Comparison of ENCODE assay signal across 18 mouse cellular contexts in genomic region chr15:84588371-84588821, GRCm38 (mm10). TPM values are rescaled to one million over a fixed set of nuclear protein-coding genes. Genes with fewer than 3 reads are reported as not detected.
DNase-seq lines count a peak whose midpoint lies in the region; ATAC-seq and TF ChIP-seq lines count a peak whose summit lies in the region.
"Had no signal": no experiment of that assay in that cellular context is flagged by ENCODE, and none has a peak within 500 bp of the region (broad histone marks: within the 10 kb centered on the region; RNA-seq: fewer than 3 reads in every experiment).

No protein-coding gene starts in this region.

- 0 out of 2 replicates have a peak, but pooled peaks cover 7% of the 10 kb centered on the region for H3K4me1 ChIP-seq in lung, embryonic 14.5 days (ENCODE audit: insufficient read depth)

- no peak for TF ChIP-seq CTCF in lung, embryonic 14.5 days (IDR thresholded peaks at IDR 0.05; ENCODE audit: low read depth)

- no peaks in the 10 kb centered on the region for H3K27me3 ChIP-seq in lung, embryonic 14.5 days (ENCODE audit: insufficient read depth, low read length)
- H3K27me3 ChIP-seq: stomach, embryonic 15.5 days had no signal

- peak; percentile 70 for DNase-seq in adrenal gland, adult 2 months
- DNase-seq in adrenal gland, postnatal 4 days (ENCODE audit: low spot score in 2 of 2): no peak
- peak; percentile 51 for DNase-seq in lung, embryonic 14.5 days
- no peak for DNase-seq in lung, postnatal 4 days
- DNase-seq in retina, postnatal 1 day: peak; percentile 9
- DNase-seq in retina, embryonic 14.5 days (ENCODE audit: low spot score): no peak
- no peak for DNase-seq in gastrocnemius, adult 8-10 months (ENCODE audit: low spot score in 2 of 2)
- DNase-seq in thymus, postnatal 25 days: no peak
- DNase-seq: cerebellum, postnatal 25 days; heart, postnatal 4 days; kidney, adult 9 months; kidney, postnatal 4 days; spleen, adult 18-20 months; thymus, postnatal 14 days had no signal

- peak; percentile 72 for ATAC-seq in lung, embryonic 14.5 days (ENCODE audit: insufficient read depth)
- ATAC-seq: activated CD4-positive, CD25-positive, alpha-beta regulatory T cell, adult 4 months; lung, postnatal 0 days had no signal

- H3K4me2 ChIP-seq in lung, embryonic 14.5 days: no peak overlapping the region
- H3K4me2 ChIP-seq: stomach, embryonic 15.5 days had no signal

- H3K4me3 ChIP-seq in lung, embryonic 14.5 days (ENCODE audit: low read depth, low read length): no peak overlapping the region
- H3K4me3 ChIP-seq: erythroblast, embryonic 14.5 days; stomach, embryonic 15.5 days had no signal

- no peak overlapping the region for H3K9ac ChIP-seq in lung, embryonic 14.5 days
- H3K9ac ChIP-seq: stomach, embryonic 15.5 days had no signal

- WGBS in lung, embryonic 14.5 days: 42% methylated on average over 4 of the region's 4 CpGs

- no peaks in the 10 kb centered on the region for H3K9me3 ChIP-seq in lung, embryonic 14.5 days (ENCODE audit: low read depth, low read length)
- H3K9me3 ChIP-seq: stomach, embryonic 15.5 days had no signal

- no peaks in the 10 kb centered on the region for H3K36me3 ChIP-seq in lung, embryonic 14.5 days (ENCODE audit: insufficient read depth)
- H3K36me3 ChIP-seq: stomach, embryonic 15.5 days had no signal

- peak overlapping the region; percentile 5; the same call in 1 of the 2 replicates for H3K27ac ChIP-seq in lung, embryonic 14.5 days (ENCODE audit: low read depth)
- H3K27ac ChIP-seq: stomach, embryonic 15.5 days had no signal

RNA-seq across cellular contexts. Expression of gene Rtl6, which starts 30.8 kb away (rescaled TPM):
- 1 to 10 TPM; 3.9 to 8.9 TPM for total RNA-seq in adrenal gland, adult 2 months (2021)
- polyA plus RNA-seq in adrenal gland, adult 2 months (2012; rRNA removed): 9.1 and 10.1 TPM in 2 replicates
- 10 to 100 TPM; 14.5 to 16.6 TPM for total RNA-seq in adrenal gland, postnatal 4 days (2021)
- polyA plus RNA-seq in lung, embryonic 14.5 days (2014; fragmentation: Nextera tagmentation; extraction: Ambion mirVana): 8.6 and 8.7 TPM in 2 replicates
- 1 to 10 TPM; 2.9 to 4.9 (median 3.7) TPM for total RNA-seq in gastrocnemius, adult 8-10 months (2022)
- polyA plus RNA-seq: erythroblast, embryonic 14.5 days had no signal

Comparison
In these comparisons a context has a peak if more than half of its experiments do, and no peak if none do; other contexts are left out.
1. DNase-seq: peak in adrenal gland, adult 2 months (single experiment), lung, embryonic 14.5 days (single experiment) and retina, postnatal 1 day (single experiment); none in adrenal gland, postnatal 4 days (0 of 2), lung, postnatal 4 days (0 of 2), retina, embryonic 14.5 days (single experiment), gastrocnemius, adult 8-10 months (0 of 2) and thymus, postnatal 25 days (single experiment).